ENCODE assay signal across 8 mouse cellular contexts in the genomic region with DNA sequence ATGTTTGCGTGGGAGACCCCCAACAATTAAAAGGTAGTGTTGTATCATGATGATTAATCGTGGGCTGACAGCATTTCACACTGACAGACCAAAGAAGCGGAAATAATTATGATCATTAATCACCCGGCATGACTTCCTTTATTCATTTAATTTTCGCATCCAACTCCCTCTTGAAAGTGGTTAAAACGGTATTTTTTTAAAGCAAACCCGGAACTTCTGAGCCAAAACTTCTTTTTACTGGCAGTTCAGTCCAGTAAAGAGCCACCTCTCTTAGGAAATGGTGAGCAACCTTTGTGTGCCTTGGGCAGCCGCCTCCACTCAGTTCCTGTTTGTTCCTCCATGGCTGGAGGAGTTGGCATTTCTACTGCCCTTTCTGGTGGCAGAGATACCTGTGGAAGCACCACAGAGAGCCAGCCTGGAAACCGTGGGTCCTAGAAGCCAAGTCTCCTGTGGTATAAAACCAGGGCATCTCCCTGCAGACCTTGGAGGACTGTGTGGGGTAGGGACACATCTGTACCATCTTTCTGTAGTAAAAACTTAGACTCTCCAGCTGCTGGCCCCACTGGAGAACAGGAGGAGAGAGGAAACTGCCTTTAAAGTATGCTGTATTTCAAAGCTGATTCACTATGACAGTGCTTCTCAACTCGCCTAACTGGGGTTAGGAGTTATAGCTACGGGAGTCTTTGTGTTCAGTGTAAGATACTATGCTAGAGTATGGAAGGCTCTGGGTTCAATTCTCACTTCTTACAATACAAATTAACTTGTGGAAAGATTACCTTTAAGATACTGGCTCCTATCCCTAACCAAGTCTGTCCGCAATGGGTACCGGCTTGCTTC. TPM values are rescaled to one million over a fixed set of nuclear protein-coding genes. Genes with fewer than 3 reads are reported as not detected.
DNase-seq lines count a peak whose midpoint lies in the region; ATAC-seq lines count a peak whose summit lies in the region.

No protein-coding gene starts in this region.

- no peaks in the 10 kb centered on the region for H3K27me3 ChIP-seq in forebrain, embryonic 10.5 days (ENCODE audit: poor library complexity, severe bottlenecking)
- H3K27me3 ChIP-seq in stomach, embryonic 15.5 days (replicated peaks), result no peaks in the 10 kb centered on the region

- no peak for DNase-seq in cerebellum, adult 11 months
- peak; percentile 56 for DNase-seq in NIH3T3 (ENCODE audit: low read depth)
- DNase-seq in forebrain, embryonic 10.5 days (ENCODE audit: extremely low spot score, low spot score), result no peak
- DNase-seq in kidney, adult 18-20 months, result peak; percentile 41
- peak; percentile 32 for DNase-seq in lung, postnatal 14 days
- no peak for DNase-seq in gastrocnemius, postnatal 25 days

- H3K4me3 ChIP-seq in forebrain, embryonic 10.5 days, result peak overlapping the region; percentile 80
- H3K4me3 ChIP-seq in stomach, embryonic 15.5 days (replicated peaks), result peak overlapping the region; percentile 84

- ATAC-seq in cerebellum, adult (ENCODE audit: insufficient number of reproducible peaks, low FRiP score, low TSS enrichment), result 0 out of 2 replicates have a peak, but pooled peaks have one; percentile 16
- ATAC-seq in stomach, embryonic 15.5 days (ENCODE audit: insufficient read depth, low FRiP score, low read depth), result no peak

- peak overlapping the region; percentile 92 for H3K27ac ChIP-seq in forebrain, embryonic 10.5 days
- H3K27ac ChIP-seq in stomach, embryonic 15.5 days, result peak overlapping the region; percentile 86

- H3K4me1 ChIP-seq in forebrain, embryonic 10.5 days, result peaks cover 24% of the 10 kb centered on the region
- H3K4me1 ChIP-seq in stomach, embryonic 15.5 days, result peaks cover 8% of the 10 kb centered on the region; the same call in 1 of the 2 replicates

- 51% methylated on average over 13 of the region's 13 CpGs for WGBS in forebrain, embryonic 10.5 days
- 24% methylated on average over 13 of the region's 13 CpGs for WGBS in stomach, embryonic 15.5 days

- H3K36me3 ChIP-seq in forebrain, embryonic 10.5 days (replicated peaks), result no peaks in the 10 kb centered on the region
- no peaks in the 10 kb centered on the region for H3K36me3 ChIP-seq in stomach, embryonic 15.5 days

- H3K9me3 ChIP-seq in forebrain, embryonic 10.5 days, result no peaks in the 10 kb centered on the region
- no peaks in the 10 kb centered on the region for H3K9me3 ChIP-seq in stomach, embryonic 15.5 days

- peak overlapping the region; percentile 88 for H3K9ac ChIP-seq in stomach, embryonic 15.5 days

- H3K4me2 ChIP-seq in stomach, embryonic 15.5 days, result peak overlapping the region; percentile 77

RNA-seq across cellular contexts. Expression of a gene that starts 0.9 kb away (rescaled TPM):
- polyA plus RNA-seq in forebrain, embryonic 10.5 days (2016; fragmentation: Nextera tagmentation; extraction: Ambion mirVana), result 29.0 and 31.9 TPM in 2 replicates
- 112 and 130 TPM in 2 replicates for polyA plus RNA-seq in stomach, embryonic 15.5 days (2015; fragmentation: Nextera tagmentation; extraction: Ambion mirVana)
- 10 to 100 TPM; 11.1 to 18.9 TPM for total RNA-seq in gastrocnemius, postnatal 25 days (2021)

Comparison
In these comparisons a context has a peak if more than half of its experiments do, and no peak if none do; other contexts are left out.
1. DNase-seq: peak in NIH3T3 (single experiment), kidney, adult 18-20 months (single experiment) and lung, postnatal 14 days (single experiment); none in cerebellum, adult 11 months (single experiment), forebrain, embryonic 10.5 days (single experiment) and gastrocnemius, postnatal 25 days (single experiment).